Mouse (Mus musculus) frontal cortex, postnatal 14 days (tissue): ENCODE measurements around the gene Gdpd3.
"Not testable (repeated sequence)": the region's sequence is repeated elsewhere in the genome, so short reads cannot be mapped to it uniquely, and the experiment has no call there.

Source experiments
- DNase-seq, 2 experiments: peaks; one replicate each; pipeline ENCODE4 v3.0.0; 2022; ENCODE audit warnings: low spot score in 2 of 2

Gene Gdpd3

GRCm38 (mm10) chr7:126766201-126766600 lies at the start of gene Gdpd3:
Gene Gdpd3 (plus strand): TSS chr7:126766334.
- DNase-seq, result no peak

- DNase-seq, result no peak
These were observed 48.6 kb upstream of the Gdpd3 start for GRCm38 (mm10) chr7:126717566-126717965.

DNA sequence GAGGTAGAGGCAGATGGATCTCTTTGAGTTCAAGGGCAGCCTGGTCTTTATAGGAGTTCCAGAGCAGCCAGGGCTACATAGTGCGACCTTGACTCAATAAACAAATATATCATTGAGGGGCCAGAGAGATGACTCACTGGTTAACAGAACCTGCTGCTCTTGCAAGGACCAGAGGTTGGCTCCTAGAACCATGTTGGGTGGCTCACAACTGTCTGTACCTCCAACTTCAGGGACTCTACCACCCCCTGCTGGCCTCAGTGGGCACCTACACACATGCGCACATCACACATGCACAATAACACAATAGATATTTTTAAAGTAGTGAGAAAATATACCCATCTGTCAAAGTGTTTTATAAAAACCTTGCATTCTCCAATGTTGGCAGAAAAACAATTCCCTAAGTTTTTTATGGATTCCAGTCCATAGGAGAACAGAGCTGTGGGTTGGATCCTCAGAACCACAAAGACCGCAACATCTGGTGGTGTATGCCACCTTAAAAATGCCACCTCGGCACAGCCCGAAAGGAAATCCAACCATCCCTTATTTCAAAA lies 47.3 kb upstream of the Gdpd3 start:
- DNase-seq, result no peak

DNA sequence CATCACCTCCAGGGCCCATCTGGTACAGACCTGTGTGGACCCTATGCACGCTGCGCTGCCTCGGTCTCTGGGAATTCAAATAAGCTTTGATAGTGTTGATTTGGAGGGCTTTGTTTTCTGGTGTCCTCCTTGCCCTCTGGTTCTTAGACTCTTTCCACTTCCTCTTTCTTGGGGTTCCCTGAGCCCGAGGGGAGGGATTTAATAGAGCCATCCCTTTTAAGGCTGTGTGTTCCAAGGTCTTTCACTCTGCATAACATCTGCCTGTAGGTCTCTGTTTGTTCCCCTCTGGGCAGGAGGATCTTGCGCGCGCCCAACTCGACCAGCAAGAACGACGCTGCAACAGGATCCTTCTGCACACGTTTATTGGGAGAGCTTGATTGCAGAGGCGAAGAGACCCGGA lies 44.5 kb upstream of the Gdpd3 start:
- DNase-seq, result no peak

DNA sequence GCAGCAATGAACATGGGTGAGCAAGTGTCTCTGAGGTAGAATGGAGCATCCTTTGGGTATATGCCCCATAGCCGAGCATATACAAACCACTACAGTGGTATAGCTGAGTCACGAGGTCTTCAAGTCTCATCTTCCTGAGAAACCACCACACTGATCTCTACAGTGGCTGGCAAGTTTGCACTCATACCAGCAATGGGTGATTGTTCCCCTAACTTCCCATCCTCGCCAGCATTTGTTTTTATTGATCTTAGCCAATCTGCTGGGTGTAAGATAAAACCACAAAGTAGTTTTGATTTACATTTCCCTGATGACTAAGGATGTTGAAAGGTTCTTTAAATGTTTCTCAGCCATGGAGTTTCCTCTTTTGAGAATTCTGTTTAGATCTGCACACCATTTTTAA lies 41.1 kb upstream of the Gdpd3 start:
- DNase-seq, result no peak

GRCm38 (mm10) chr7:126725667-126726066 lies 40.5 kb upstream of the Gdpd3 start:
- no peak for DNase-seq

- not testable (repeated sequence) for DNase-seq
These were observed 35.8 kb upstream of the Gdpd3 start for GRCm38 (mm10) chr7:126730256-126730789.

- DNase-seq, result no peak
These were observed 30.0 kb upstream of the Gdpd3 start for GRCm38 (mm10) chr7:126736122-126736521.

DNA sequence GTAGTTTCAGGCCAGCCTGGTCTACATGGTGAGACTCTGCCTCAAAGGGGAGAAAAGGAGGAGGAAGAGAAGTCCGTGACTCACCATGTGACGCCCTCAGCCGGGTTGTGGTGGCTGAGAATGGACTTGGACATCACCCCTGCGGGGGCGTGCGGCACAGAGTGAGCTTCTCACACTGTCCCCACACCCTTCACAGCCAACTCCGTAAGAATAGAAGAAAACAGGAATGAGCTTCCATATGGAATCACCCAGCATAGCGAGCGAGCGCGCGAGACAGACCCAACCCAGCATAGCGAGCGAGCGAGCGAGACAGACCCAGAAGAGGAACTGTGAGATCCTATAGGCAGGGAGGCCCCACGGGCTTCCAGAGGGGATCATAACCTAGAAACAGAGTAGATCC lies 26.6 kb upstream of the Gdpd3 start:
- no peak for DNase-seq

- DNase-seq, result no peak
These were observed 25.9 kb upstream of the Gdpd3 start for GRCm38 (mm10) chr7:126740132-126740735.

GRCm38 (mm10) chr7:126740977-126741376 lies 25.2 kb upstream of the Gdpd3 start:
- DNase-seq, result no peak

GRCm38 (mm10) chr7:126741452-126741851 lies 24.7 kb upstream of the Gdpd3 start:
- no peak for DNase-seq

DNA sequence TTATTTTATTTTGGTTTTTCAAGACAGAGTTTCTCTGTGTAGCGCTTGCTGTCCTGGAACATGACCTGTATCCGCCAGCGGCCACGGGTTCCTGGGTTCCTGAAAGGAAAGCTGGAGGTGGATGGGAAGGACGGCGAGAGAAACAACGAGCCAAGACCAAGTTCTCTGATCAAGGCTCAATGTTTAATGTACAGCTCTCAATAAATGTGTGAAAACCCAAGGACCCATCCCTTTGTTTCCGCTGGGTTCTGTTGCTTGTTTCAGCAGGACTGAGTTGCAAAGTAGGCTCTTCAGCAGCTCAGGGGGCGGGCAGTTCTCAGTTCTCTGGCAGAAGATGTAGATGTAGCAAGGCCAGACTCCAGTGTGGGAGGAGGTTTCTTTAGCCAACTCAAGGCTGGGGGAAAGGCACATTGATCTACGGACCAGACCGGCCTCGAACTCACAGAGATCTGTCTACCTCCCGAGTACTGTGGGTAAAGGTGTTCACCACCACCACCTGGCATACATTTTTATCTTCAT lies 24.1 kb upstream of the Gdpd3 start:
- no peak for DNase-seq

GRCm38 (mm10) chr7:126746066-126746465 lies 20.1 kb upstream of the Gdpd3 start:
- DNase-seq, result no peak

DNA sequence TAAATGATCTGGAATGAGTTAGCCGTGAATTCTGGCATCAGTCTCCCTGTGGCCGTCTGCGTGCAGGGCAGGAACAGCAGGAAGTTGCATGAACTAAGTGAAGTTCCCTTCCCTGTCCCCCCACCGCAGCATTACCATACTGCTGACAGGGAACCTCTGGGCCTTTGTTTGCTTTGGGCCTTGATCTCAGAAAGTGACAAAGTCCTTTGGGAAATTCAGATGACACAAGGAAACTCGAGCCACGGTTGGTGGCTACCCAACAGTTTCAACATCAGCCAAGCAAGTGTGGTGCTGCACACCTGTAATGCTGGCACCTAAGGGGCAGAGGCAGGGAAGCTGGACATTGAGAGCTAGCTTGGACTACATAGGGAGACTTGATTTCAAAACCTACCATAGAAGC lies 19.3 kb upstream of the Gdpd3 start:
- no peak for DNase-seq

DNA sequence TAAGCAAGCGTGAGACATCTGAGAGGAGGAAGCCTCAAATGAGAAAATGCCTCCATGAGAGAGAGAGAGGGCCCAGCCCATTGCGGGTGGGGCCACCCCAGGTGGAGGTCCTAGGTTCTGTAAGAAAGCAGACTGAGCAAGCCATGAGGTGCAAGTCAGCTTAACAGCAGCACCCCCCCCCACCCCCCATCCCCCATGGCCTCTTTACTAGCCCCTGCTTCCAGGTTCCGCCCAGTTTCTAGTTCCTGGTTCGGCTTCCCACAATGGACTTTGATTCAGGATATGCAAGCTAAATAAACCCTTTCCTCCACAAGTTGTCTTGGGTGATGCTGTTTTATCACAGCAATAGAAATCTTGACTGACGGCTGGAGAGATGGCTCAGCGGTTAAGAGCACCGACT lies 17.3 kb upstream of the Gdpd3 start:
- no peak for DNase-seq

DNA sequence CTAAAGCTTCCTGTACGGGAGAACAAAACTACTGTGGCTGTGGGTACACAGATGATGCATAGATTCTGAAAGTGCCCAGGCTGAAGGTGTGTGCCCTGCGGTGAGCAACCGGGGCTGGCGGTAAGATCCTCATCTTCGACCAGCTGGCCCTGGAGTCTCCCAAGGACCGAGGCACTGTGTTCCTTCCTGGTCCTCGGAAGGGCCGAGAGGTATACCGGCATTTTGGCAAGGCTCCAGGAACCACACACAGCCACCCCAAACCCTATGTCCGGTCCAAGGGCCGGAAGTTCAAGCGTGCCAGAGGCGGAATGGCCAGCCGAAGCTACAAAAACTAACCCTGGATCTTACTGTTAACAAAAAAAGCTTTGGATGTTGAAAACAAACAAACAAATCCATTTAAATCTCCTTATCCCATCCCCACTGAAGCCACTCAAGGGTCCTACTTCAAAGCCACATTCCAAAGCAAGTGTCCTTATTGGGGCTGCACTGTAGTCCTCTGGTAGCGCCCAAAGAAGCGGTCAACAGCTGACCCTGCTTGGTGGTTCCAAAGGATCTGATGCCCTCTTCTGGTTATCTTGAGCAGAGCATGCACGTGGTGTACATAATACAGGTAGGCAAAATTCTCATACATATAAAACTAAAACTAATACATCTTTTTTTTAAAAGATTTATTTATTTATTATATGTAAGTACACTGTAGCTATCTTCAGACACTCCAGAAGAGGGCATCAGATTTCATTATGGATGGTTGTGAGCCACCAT lies 16.4 kb upstream of the Gdpd3 start:
- DNase-seq, result no peak

- peak in 1 of 2 experiments; percentile 64 for DNase-seq
These were observed 11.3 kb upstream of the Gdpd3 start for GRCm38 (mm10) chr7:126754866-126755265.

GRCm38 (mm10) chr7:126758539-126758938 lies 7.6 kb upstream of the Gdpd3 start:
- DNase-seq, result no peak

GRCm38 (mm10) chr7:126759050-126759671 lies 7.0 kb upstream of the Gdpd3 start, which contains the start of gene Mapk3:
Gene Mapk3 (plus strand): TSS chr7:126759601.
- peak; percentile 82 to 83 for DNase-seq

- no peak for DNase-seq
These were observed 6.3 kb upstream of the Gdpd3 start for GRCm38 (mm10) chr7:126759672-126760390.
